Mouse (Mus musculus) common myeloid progenitor, adult 5-6 weeks (primary cell): ENCODE data around the gene Atp5mpl. TPM values are rescaled to one million over a fixed set of nuclear protein-coding genes. Genes with fewer than 3 reads are reported as not detected.
A peak's percentile ranks its signal among the peaks of the same experiment; 100 is the strongest.

Experiments
- ATAC-seq: replicated peaks from 2 replicates; pipeline ENCODE4 v1.8.0; 2016; ENCODE audit warnings: low read depth, mild to moderate bottlenecking, moderate TSS enrichment, inconsistent platforms; ENCODE audit not compliant: poor library complexity, severe bottlenecking
- total RNA-seq: library from RNA; stranded (forward); fragments of 200-1000, 187-1606 nt; gene quantifications from 2 replicates; pipeline ENCODE4 v1.2.3, GENCODE M21; 2017

Gene Atp5mpl
- total RNA-seq: 466 and 542 TPM in 2 replicates

DNA sequence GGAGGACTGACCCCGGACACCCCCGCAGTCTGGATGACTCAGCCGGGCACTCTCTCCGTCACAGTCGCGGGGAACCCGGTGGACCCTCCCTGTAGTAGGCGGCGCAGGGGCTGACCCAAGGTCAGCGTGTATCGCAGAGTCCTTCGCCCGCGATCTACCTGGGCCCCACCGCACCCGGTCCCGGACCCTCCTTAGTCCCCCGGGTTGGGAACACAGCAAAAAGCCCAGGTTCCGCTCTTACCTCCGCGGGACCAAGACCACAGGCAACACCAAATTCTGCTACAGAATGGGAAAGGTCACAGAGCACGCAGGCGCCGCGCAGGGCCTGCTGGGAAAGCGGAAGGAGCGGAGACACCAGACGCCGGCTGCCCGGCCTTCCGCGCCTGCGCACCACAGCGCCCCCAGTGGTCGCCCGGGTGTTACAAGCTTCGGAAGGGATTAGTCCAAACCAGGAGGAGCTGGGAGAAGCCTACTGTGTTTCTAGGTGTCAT is at the start of gene Atp5mpl:
Gene Atp5mpl (minus strand): TSS at position 295 of the 491 bp plus-strand sequence.
- peak; percentile 95 for ATAC-seq

DNA sequence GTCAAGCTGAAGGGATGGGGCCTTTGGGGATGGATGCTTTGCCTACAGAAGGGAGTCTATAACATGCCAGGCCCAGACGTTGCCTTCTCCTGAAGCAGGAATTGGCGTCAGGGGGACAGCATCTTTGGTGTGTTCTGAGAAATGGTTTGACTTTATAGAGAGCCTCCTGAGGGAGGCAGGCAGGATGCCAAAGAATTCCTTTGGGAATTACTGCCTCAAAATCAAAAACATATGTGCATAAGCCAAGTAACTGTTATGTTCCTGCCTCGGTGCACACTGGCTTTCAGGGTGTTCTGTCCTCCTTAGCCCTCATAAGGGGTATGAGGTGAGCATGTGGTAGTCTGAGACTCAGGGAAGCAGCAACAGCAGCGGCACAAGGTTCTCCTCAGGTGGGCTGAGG is 49.6 kb upstream of the Atp5mpl start:
- ATAC-seq: no peak

DNA sequence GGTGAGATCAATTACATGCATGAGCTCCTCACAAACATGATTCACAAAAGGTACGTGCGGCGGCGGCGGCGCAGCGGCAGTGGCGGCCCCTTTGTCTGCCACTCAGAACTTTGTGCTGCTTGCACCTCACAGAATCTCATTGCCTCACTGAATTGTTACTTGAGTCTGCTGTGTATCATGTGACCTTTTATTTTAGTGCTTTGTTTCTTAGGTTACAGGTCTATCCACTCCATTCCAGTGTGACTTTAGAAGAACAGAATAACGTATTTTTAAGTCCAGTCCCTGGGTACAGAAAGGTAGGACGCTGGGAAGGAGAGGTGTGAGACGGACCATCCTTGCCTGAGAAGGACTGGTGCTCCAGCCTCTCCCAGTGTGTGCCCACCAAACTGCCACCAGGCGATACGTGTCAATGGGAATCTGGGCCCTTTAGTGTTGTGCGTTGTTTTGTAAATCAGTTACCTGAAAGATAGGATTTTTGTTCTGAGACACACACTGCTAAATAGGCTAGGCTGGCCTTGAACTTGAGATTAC is 46.6 kb upstream of the Atp5mpl start:
- ATAC-seq: no peak

DNA sequence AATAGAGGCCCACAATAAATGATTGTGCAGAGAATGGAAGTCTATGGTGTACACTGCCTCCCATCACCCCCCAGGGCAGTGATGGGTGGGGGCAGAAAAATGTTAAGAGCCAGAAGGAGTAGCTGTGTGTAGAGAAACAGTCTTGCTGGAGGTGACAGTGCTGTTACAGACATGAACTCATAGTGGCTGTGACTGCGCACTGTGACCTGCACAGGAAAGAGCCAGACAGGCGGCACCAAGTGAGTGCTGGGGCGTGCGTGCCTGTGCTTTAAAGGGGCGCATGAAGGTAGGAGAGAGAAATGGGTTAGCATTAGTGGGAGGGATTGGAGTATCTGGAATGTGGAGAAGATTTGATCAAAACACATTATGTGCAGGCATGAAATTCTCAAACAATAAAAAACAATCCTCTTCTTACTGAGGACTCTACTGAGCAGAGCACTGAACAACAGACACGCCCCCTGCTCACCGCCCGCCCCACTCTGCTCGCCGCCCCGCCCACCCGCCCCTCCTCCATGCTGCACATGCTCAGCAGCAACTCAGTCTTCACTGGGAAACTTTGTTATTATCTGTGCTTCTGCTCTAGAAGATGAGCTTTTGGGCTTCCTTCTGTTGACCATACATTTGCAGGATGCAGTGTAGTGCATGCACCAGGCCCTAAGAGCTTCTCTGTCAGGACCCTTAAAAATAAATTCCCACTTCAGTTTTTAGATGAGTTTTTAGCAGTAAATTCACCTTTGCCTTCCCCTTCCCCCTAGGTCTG is 45.9 kb upstream of the Atp5mpl start:
- ATAC-seq: no peak

DNA sequence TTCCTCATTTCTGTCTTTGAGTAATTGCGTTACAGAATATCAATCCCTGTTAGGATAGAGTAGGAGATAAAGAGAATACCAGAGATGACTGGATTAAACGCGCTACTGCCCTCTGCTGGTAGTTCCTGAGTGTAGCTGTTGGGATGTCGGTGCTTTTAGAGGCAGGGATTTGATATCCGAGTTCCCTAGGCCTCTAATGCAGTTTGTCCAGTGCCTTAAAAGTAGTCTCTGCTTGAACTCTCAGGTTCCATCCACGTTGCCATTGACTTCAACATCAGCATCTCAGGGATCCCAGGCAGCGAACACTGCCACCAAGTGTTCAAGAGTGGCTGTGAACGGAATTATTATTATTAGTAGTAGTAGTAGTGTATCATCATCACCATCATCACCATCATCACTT is 34.4 kb upstream of the Atp5mpl start:
- peak; percentile 74 for ATAC-seq

DNA sequence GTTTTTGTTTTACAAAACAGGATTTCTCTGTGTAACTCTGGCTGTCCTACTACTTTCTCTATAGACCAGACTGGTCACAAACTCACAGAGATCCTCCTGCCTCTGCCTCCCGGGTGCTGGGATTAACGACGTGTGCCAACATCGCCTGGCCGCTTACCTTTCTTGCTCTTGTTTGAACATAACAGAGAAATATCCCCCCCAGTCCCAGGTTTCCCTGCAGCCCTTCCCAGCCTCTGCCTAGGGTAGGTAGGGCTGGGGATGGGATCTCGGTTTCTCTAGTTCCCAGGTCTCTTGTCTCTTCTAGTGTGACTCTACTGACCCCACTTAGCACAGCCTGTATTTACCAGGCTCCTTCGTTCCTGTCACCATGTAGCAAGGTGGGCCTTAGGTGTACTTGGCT is 33.0 kb upstream of the Atp5mpl start:
- no peak for ATAC-seq

DNA sequence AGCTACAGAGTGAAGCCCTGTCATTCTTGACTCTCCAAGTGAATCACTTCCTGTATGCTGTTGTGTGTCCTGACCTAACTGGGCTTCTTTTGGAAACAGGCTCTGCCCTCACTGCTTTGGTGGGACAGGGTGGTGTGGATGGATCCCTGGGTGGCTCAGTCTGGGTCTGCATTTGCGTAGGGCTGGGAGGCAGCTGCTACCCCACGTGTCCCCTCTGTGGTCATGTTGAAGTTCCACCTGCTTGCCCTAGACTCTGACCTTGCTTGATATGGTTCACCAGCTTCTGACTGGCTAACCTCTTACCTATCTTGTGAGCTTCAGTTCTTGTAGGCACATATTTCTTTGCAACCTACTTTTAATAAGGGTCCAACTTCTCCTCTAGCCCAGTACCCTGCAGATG is 28.4 kb upstream of the Atp5mpl start:
- ATAC-seq: no peak

DNA sequence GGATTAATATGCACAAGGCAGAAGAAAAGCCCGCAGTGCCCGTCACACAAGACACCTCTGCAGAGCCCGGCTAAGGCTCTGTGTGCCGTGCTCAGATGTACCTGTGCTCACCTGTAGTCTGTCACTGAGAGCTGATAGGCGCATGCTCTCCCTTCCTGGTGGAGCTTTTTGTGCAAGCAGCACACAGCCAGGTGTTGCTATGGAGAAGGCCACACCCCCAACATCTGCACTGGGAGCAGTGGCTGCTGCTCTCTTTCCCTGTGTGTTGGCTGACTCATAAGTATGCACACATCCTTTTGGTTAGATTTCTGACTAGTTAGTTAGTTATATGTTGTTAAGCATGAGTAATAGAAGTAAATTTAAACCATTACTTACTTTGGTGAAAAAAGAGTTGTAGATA is 25.8 kb upstream of the Atp5mpl start:
- no peak for ATAC-seq

DNA sequence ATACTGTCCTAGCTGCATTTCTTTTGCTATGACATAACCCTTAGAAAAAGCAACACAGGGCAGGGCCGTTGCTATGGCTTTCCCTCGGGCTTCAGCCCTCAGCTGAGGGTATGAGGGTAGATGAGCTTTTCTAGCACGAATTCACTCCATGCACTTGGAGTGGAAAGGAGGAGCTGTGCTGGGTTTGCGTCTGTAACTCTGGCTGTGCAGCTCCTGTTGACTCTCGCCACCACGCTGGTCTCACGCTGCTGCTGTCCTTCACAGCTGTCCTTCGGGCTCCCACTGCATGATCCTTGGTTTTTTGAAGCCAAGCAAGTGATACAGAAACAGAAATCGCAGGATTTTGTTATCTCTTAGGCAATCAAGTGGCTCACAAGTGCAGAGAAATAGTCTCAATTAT is 20.0 kb upstream of the Atp5mpl start:
- no peak for ATAC-seq

DNA sequence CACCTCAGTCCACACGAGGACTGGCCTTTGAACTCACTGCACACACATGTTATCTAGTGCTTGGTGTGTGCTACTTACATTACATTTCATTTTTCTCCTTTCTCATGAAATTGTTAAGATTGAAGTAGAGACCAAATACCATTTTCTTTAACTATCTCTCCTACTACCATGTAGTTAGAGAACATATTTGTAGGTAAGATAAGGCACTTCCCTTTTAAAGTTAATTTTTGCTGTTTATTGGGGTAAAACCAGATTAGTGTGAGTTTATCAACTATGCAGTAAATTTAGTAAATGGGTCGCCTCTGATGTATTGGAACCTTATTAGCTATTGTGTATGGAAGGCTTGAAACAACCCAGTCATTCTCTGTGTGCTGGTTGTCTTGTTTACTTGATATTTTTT is 16.4 kb upstream of the Atp5mpl start:
- ATAC-seq: no peak

DNA sequence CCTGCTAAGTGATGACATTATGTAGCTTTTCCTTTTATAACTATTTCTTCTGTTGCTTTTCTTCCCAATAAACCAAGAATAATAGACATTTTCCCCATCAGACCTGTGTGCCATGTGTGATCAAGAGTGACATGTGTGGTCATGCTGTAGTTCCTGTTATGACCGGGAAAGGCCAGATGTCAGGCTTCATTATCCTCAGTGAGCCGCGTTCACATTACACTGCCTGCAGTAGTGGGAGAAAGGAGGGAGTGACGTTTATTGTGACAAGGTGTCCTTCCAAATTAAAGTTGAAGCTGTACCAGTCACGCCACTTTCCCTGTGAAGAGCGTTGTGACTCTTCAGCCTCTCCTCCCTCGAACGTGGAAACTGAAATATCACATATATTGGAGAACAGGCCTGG is 15.1 kb upstream of the Atp5mpl start:
- 0 out of 2 replicates have a peak, but pooled peaks have one; percentile 29 for ATAC-seq

DNA sequence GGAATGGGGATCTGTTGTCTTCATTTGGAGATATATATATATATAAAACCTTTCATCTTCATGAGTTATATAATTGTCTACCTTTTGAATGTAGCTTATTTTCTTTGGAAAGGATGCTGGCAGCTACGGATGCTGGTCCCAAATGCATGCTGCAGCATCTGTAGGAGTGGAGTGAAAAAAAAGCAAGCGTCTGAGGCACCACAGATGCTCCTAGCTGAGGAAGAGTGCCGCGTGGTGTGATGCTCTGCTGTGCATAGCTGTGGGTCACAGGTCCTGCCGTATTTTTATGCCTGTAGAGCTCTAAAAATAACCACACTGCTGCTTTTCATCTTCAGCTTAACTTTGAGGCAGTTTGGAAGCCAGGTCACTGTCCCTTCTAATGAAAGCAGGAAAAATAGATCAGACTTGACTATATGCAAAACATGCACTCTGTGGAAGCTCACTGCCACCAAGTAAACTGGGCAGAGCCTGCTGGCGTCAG is 14.2 kb upstream of the Atp5mpl start, which contains the start of gene Rd3l:
Gene Rd3l (minus strand): TSS at position 431 of the 481 bp plus-strand sequence.
- ATAC-seq: no peak

DNA sequence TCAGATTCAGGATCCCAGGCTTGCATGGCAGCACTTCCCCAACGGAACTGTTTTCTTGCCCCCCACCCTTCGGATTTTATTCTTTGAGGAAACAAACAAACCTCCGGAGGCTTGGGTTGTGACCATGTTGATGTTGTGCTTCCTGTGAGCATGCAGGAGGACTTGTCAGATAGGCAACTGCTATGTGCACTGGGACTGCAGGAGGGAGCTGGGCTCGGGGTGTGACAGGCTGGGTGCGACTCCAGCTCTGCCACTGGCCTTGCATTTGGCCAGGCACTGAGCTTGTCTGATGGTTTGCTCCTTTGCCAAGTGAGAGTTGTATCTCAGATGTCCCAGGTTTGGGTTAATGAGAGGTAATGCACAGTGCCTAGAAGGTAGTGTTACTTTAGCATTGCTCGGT is 11.5 kb upstream of the Atp5mpl start:
- peak; percentile 60 for ATAC-seq

DNA sequence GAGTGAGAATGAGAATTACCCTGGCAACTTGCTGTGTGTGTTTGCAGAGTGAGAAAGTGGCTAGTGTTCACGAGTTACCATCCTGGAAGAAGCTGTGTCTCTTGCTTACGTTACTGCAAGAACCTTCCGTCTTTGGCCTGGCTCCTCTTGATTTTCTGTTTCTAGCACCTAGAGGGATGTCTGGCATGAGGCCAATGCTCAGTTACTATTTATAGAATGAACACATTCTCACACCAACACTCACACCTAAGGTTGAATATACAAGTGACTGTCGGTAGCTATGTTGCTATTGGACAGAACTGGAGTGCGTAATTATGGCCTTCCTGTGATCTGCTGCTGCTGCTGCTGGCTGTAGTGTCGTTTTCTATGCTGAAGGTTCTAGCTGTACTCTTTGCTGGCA is 10.4 kb upstream of the Atp5mpl start:
- ATAC-seq: no peak

DNA sequence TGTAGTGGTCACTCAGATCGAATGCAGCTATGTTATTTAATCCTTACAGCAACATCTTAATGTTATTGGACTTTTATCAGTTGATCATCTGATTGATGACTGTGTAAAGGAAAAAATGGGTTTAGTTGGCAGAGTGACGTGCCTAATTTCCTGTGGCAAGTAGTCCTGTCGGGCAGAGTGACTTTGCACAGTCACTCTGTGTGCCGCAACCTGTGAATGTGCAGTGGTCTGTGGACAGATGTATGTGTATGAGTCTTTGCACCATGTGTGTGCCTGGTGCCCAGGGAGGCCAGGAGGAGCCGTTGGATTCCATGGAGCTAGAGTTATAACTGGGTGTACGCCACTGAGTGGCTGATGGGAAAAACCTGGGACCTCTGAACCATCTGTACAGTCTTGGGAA is 7.8 kb upstream of the Atp5mpl start:
- ATAC-seq: peak; percentile 74

DNA sequence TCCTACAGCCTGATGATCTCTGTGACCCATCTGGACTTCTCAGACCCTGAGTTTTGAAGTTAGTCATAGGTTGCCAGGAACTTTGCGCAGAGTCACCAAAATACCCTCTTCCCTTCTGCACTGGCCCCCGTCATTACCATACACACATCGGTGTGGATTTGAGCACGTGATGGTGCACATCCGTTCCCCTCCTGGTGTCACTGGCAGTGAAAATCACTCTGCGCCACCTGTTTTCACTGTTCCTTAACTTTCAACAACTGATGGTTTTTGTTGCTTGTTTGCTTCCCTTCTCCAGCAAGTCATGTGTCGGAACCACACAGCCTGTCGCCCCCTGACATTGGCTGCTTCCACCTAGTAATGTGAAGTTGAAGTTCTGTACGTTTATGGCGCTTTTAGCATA is 5.7 kb upstream of the Atp5mpl start:
- ATAC-seq: no peak

DNA sequence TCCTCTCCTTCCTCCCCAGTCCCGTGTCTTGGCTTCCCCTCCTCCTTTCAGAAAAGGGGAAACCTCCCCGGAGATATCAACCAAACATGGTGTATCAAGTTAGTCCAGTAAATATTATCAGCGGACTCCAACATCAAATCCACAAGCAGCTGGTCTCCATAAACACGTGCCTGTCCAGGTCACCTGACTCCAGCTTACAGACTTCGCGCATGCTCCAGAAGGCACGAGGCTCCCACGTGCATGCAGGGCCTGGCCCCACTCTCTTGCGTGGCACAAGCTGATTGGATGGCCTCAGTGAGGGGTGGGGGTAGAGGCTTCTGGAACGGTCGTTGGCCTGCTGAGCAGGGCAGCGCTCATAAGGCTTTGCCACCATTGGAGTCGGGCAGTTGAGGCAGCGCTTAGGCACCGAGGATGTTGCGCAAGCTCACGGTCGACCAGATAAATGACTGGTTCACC is 4.5 kb upstream of the Atp5mpl start, which contains the start of gene Tdrd9:
Gene Tdrd9 (plus strand): TSS at position 329 of the 456 bp plus-strand sequence.
- ATAC-seq: no peak

DNA sequence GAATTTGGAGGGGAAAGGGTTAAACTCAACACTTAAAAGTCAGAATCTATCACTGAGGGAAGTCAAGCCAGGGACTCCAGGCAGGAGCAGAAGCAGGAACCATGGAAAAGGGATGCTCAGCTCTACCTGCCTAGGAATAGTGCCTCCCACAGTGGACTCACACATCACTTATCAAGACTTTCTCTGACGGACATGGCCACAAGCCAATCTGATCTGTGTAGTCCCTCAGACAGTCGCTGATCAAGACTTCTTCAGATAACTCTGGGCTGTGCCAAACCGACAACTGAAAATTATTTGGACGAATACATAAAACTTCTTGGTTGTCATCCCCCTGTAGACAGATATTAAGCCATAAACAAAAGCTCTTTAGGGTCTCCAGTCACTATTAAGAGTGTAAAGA is 3.3 kb upstream of the Atp5mpl start:
- ATAC-seq: no peak

DNA sequence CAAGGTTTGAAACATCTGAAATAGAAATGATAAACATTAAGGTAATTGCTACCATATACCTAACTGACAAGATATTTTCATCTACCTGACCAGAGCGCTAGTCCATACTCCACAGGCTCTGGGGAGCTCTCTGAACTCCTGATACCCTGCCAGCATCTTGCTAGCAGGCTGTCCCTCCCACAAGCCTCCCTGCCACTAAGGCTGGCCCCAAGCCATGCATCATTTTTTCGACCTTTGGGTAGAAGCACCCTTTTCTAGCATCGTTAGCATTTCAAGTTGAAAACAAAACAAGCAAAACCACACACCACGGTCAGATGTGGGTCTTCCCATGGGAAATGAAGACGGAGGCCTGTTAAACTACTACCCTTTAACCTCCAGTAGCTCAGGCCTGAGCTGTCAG is 3.4 kb downstream of the Atp5mpl start:
- ATAC-seq: no peak

DNA sequence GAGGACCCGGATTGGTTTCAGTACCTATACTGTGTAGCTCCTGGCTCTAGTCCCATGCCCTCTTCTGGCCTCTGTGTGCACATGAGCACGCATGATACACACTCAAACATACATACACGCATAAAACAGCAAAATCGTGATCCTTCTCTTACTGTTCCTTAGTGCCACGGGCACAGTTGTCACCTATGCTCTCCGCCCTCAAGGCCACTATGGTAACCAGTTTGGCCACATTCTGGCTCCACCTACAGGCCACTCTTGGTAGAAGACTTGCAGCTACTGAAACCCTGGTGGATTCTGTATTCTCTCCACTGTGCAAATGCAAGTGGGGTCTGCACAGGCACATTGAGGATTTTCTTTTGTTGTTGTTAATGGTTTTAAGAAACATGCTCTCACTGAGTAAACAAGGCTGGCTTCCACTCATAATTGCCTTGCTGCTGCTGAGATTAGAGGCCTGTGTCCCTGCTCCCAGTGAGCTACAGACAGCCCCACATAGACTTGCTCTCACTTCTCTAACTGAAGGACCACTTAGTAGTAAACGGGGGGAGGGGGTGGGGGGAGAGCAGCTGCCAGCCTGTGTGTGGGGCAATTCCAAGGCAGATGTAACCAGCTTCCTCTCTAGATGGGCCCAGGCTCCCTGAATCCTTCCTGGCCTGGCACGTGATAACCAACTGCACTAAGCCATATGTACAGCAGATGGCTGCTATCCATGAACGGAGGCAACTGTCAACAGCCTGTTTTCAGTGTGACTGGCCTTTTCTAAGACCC is 8.5 kb downstream of the Atp5mpl start:
- ATAC-seq: peak; percentile 89

DNA sequence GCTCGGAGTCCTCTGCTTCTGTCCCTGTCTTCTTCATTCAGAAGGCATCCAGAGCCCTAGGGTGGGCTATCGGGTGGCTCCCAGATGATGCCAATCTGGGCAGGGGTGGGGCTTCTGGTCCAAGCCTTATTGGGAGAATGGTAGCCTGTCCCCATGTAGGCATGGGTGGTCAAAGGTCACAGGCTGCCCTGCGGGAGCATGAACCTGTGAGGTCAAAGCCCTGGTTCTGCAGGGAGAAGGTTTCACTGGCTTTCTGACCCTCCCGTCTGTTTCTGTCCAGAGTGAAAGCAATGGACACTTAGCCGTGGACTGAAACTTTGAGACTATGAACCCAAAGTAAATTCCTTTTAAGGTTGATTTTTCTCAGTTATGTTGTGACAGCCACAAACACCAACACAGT is 10.6 kb downstream of the Atp5mpl start:
- ATAC-seq: no peak
